Mouse (Mus musculus) adrenal gland, postnatal 4 days (tissue): ENCODE results near the gene Bbx. TPM values are rescaled to one million over a fixed set of nuclear protein-coding genes. Genes with fewer than 3 reads are reported as not detected.

Experiments
- DNase-seq, 2 experiments: peaks; one replicate each; pipeline ENCODE4 v3.0.0; 2021 to 2022; ENCODE audit warnings: low spot score in 2 of 2, mixed read lengths in 2 of 2
- total RNA-seq, 2 experiments: library from RNA; stranded (reverse); gene quantifications; 2 replicates each; pipeline ENCODE4 v1.2.3; 2021

Gene Bbx
- total RNA-seq, 2 experiments from 2014 or later = 46.5 to 49.4 TPM

DNA sequence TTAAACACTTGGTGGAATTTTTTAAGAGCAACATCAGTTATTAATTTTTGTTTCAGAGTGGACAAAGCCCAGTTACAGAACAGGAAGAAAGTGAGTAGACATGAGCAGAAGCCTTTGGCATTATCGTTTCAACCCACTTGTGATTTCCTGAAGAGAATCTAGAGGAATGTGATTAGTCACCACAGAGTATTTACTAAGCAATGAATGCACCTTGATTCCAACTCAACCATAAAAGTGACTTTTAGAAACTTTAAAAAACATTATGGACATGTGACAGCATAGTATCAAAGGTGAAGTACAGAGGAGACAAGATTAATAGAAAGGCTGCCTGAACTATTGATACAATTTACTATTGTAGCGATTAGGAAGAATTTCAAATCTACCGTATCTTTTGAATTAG is 183.2 kb downstream of the Bbx start:
- DNase-seq = no peak

DNA sequence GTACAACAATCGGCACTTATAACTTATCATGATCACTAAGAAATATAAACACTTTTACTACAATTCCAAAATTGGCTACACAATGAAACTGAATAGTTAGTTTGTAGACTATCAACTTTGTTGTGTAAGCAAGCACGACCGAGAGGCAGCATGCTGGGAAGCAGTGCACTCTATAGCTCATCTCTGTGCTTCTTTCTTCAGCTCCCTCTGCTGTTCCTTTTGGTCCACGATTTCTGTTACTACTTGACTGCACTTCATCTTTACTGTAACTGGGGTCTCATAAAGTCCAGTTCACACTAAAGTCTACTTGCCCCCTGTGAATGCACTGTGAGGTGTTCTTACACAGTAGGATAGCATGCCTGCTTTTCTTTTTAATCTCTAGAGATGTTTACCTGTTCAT is 189.7 kb downstream of the Bbx start:
- DNase-seq = no peak

DNA sequence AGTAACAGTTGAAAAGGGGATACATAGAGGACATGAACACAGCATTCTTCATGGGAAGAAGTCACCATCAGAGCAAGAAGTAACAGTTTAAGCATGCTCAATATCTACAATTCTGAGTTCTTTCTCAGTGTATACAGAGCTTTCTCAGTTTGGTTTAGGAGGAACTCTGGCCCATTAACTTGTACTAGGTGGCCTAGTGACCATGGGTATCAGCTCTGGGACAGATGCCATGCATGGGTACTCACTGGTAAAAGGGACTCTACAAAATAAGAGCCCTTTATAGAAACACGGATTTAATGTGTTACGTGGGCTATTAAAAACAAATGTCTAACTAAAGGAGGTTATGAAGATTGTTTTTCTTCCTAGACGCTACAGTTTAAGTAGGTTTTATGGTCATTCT is 190.6 kb downstream of the Bbx start:
- DNase-seq = no peak

DNA sequence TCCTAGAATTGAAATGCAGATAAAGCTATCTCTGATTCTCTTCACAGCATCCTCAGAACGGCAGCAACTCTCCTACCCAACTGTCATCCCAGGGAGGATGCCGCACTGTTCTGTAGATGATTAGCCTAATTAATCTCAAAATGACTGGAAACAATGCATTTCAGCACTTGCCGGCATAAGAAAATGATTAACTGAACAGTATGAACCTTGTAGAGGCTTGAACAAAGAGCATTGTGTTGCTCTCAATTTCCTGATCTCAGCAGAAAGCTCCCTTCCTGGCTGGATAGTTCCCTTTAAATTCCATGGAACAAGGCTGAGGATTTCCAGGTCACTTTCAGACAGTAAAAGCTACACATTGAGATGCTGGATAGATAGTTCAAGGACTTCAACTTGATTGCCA is 197.0 kb downstream of the Bbx start:
- no peak for DNase-seq

DNA sequence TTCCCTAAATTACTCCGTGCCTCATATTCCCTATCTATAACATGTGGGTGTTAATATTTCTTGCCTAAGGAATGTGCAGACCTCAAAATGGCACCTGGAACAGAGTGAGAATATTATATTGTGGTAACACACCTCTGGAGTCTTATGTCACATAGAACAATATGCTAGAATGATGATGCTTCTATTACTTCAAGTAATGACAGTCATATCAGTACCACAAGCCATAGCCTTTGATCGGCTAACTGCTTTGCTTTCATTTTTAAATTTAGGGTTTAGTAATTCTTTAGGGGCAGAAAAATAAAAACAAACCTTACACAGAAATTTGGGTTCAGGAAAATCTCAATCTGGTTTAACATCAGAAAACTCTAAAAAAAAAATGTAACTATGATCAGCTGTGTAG is 201.6 kb downstream of the Bbx start:
- DNase-seq = no peak

DNA sequence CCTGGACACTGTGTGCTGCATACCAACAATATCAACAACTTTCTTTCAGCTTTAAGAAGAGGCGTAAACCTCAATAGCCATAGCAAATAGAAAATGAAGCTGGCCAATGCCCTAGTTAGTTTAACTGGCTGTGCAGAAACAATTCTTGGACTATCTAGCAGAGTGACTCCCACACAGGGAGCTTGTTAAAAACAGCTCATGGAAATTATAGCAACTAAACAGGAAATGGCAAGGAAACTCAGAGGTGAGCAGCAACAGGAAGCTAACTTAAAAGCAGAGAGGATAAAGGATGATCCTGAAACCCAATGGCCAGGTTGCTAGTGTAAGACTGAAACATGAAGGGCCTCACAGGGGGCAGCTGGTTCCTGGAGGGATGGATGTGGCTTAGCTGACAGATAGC is 203.4 kb downstream of the Bbx start:
- DNase-seq = no peak

DNA sequence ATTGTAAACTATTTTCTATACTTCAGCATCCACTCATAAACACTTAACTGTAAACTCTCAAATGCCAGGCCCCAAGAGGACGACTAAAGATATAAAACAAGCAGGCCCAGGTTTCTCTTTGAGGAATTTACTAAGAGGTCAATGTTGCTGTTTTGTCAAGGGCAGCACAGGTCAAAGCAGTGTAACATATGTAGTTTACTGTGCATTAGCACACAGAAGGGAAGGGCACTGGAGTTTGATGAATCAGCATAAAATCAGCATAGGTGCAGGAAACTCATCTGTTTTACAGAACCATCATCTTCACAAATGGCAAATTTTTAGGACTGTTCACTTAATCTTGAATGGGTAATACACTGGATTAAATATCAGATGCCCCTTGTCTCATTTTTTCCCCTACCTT is 205.9 kb downstream of the Bbx start:
- DNase-seq = no peak

DNA sequence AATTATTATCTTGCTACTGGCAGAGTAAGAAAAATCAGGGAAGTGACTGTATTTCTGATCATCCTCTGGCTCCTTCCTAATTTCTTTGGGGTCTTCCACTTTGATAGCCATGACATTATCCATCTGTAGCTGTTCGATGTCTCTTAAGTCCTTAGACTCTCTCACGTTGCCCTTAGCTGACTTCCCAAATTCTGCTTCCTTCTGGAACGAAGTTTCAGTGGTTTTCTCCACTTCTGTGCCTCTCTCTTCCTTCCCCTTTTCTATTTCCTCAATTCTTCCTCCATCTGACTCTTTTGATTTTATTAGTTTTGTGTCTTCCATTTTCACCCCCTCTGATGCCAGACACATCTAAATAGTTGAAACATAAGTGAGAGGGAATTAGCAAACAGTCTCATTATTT is 207.2 kb downstream of the Bbx start:
- no peak for DNase-seq

DNA sequence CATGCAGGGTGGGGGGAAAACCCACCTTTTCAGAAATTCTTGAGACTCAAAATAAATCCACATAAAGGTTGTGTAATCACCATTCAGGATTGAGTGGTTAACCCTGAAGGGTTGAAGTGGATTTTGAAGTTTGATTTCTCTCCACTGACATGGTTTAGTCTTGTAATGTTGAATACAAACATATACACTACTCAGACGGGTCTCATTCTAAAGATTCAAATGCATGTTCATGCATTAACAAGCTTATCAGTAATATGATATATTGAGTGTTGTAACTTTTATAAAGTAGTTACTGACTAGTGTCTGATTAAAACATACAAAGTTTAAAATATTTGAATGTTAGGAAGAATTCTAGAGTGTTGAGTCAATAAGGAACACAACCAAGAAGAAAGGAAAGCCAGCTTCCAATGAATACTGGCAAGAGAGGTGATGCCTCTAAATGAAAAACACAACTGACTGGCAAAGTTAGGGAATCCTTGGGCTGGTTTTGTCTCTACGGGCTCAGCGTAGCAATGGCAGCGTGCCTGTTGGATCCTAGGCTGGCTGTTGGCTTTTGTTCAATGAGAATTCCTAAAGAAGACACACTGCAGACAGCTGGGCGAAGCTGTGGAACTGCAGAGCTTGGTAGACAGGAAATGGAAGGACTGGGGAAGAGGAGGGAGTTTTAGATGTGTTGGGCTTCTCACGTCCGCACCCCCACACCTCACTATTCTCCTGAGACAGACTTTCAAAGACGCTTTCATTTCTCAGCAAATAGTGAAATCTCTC is 211.3 kb downstream of the Bbx start:
- DNase-seq = no peak

DNA sequence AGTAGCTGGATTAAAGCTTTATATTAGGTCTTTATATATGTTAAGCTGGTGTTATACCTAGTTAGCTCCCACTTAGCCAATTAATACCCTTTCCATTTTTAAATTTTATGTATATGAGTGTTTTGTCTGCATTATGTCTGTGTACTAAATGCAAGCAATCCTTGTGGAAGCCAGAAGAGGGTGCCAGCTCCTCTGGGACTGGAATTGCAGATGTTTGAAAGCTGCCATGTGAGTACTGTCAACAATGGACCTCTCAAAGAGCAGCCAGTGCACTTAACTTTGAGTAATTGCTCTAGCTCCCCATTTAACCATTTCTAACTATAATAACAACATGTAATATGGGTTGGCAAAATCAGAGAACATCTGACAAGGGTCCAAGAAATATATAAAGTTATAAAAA is 215.1 kb downstream of the Bbx start:
- DNase-seq = no peak

DNA sequence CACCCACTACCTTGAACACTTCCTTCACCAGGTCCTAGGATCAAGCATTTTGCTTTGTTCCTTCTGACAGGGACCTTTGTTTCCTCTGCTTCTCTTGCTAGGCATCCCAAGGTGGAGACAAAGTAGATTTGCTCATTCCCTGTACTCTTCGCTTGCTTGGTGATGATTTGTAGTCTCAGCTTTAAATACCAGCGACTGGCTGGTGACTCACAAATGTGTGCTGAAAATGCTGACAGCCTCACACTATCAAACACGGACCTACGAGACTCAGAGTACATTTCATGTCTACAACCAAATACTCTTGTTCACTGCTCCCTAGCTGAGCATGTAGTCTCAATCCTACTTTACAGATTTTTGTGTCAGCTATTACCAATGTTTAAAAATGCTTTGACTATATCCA is 220.5 kb downstream of the Bbx start:
- DNase-seq = no peak

DNA sequence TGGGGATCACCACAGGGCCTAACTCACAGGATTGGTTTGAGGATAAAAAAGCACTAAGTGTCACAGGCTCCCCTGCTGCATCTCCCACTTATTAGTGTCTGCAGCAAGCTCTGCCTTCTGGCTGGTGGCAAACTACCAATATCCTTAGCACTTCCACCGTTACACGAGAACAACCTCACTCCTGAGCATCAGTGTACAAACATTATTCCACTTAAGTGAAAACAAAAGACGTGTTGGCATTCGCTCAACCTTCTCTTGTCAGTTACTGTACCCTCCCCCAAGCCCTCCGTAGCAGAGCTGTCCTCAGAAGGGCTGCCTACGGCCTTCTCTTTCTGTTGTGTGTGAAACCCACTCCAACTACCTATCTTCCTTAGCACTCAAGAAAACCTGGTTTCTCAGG is 221.0 kb downstream of the Bbx start:
- DNase-seq = no peak

DNA sequence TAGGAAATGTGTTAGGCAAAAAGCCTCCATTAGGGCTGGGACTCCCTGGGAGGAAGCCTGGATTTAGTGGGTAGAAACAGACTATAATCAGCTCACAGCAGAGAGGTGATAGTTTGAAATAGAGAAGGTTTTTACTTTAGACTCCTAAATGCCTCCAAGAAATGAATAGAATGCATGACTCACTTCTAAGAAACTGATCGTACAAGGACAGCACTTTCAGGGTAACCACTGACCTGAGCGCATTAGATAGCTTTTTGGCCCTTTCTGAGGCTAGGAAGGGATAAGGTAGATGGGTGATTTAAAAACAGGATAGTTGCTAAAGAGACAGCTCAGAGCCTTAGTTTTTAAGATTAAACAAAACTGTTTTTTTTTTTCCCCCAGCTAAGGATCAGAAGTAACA is 221.4 kb downstream of the Bbx start:
- DNase-seq = no peak

DNA sequence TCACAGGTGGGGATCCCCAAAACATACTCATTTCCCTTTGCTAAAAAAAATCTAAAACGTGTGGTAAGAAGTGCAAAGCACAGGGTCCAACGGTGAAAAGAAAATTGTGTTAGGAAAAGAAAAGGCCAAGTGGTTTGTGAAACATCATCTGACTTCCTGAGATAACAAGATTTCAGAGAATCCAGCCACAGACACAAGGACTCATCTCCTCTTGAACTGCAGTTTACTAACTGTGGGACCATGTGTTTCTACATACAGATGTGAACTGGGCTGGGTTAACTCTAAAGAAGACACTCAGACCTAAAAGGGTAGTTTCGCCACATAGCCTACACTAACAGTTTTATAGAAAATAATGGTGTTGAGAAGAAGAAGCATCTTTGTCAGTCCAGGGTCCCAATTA is 227.2 kb downstream of the Bbx start:
- no peak for DNase-seq

DNA sequence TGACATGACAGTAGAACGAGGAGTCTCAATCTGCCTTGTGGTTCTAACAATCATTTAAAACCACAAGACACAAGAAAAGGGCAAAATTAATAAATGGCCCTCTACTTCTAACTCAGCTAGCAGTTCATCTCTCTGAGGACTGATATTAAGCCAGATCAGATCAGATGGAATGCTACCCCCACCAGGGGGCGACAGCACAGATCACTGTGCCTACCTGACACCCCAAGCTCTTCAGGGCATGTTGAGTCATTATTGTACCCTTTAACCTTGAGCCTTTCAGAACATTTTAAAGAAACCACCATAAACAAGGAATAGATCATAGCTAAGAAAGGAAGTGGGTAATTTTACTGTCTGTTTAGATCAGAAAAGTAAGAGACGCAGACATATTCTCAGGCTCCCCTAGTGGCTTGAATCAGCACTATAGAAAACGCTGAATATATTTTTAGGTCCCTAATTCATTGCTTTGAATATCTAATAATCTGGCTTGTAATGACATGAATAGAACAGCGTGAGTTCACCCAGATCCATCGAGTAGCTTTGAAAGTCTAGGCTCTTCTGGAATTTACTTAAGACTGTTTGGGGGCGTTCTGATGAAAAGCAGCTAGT is 230.5 kb downstream of the Bbx start:
- no peak for DNase-seq

DNA sequence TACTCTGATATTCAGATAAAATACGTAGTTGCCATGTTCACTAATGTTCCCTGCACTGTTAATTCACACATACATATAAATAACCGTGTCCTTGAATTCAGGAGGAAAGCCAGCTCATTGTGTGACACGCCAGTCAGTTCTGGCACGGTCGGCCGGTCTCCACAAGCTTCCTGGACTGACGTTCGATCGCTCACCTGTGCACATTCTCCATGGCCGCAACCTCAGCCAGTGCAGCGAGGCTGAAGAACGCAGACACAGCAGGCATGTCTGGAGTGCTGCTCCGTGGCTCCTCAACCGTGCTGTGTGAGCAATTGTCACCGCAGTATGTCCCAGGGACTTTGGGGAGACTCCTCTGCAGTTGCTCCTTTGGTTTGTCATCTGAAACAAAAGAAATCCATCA is 232.0 kb downstream of the Bbx start:
- DNase-seq = no peak

DNA sequence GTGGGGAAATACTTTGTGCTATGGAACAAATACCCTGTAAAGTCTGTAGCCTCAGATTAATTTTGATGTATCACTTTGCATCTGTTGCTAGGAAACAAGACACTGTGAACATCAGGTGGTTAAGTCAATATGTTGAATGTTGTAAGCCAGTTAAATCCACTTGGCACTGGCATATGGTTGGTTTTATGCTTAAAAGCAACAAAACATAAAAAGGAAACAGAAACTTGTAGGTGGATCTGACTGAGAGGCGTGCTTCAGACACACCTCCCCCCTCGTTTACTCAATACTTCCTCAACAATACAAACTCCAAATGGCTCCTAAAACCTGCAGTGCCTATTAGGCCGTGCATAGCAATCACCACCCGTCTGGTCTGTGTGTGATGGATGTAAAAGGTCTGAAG is 236.1 kb downstream of the Bbx start:
- DNase-seq = no peak

DNA sequence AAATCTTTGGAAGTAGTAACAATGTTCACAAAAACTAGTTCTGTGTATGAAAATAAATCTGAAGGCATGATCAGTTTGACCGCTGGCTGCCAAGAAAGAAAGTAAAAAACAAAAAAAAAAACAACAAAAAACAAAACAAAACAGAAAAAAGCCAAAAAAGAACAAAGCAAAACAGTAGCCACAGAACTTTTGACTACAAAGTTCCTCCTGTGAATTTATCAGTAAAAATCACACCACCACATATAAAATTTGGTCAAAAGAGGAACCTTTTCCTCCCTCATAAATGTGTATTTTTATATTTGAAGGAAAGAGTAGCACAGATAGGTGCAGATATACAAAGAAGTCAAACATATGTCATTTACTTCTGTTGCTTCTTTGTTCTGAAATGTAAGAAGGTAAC is 239.6 kb downstream of the Bbx start:
- DNase-seq = no peak

DNA sequence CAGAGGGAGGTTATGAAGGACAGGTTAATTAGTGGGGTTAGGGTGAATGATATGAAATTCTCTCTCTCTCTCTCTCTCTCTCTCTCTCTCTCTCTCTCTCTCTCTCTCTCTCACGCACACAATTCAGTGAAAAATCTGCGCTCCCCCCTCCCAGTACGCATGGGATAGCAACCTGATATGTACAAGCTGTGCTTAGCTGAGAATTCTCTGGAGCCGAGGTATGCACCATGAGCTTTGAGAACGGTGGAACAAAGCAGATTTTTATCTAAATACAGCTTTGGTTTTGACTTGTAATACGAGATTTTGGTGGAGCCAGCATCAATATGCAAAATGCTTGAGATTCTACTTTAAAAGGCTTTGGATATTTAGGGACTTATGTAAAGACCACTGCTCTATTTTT is 243.1 kb downstream of the Bbx start:
- no peak for DNase-seq

DNA sequence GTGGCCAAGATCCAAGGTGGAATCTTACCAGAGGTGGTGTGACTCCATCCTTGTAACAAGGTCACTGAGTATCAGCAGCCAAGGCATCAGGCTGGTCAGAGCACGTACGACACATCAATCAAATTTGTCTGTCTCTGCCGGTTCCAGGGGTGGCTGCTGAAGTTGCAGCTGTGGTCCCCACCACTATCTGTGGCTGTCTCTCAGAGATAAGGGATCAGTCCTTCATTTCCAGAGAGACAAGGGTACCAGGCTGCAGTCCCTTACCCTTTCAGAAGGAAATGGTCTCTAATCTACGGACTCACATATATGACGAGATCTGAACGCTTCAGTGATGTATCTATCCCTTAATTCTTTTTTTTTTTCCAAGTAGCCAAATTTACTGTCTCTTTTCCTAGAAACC is 245.6 kb downstream of the Bbx start:
- no peak for DNase-seq

DNA sequence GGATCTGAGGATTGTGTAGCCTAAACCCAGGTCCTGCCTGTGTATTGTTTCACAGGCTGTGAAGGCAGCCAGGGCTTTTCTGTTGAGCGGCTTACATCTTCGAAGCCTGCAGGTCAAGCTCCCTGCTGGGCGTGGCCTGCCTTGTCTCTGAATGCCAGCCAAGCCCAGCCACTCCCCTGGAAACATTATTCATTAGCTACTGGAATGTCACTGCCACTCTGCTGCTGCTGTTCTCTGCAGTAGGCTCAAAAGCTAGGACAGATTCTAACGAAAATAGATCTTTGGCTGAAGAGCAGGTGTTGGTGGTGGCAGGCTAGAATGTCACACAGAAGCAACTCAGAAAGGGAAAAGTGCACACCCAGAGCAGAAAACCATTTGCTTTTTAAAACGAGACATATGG is 247.1 kb downstream of the Bbx start:
- peak; percentile 13 to 26 for DNase-seq

DNA sequence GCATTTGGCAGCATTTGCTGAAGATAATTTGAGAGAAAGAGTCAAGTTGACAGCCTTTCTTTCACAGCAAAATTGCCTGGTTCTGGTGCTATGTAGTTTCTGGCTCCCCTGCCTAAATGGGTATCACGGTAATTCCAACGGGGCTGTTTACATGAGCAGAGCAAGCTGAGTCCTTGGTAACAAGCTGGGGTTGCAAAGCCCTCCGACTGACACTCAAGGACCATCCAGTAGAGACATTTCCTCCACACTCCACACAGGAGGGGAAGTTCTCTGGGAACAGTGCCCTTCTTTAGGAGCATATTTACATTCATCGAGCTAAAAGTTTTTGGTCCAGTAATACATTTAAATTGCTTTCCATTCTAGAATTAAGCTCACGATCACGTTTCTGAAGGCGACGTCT is 249.2 kb downstream of the Bbx start:
- DNase-seq = no peak

DNA sequence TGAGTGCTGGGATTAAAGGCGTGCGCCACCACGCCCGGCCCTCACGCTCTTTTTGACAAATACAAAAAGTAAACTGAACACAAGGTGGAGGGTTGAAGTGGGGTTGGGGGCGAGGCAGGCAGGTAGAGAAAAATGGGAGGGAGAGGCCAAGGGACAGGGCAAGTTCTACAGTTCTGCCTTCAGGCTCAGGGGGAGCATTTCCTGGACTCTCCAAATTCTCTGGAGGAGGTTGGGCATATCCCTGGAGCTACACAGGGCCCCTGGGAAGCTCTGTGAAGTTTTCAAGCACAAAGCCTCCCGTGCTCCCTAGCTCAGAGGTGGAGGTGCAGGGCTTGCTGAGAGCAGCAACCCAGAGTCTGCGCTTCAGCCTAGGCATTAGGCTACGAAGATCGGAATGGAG is 249.6 kb downstream of the Bbx start:
- DNase-seq = no peak
